Mouse (Mus musculus): ENCODE data around the gene Hepacam. TPM values are rescaled to one million over a fixed set of nuclear protein-coding genes. Genes with fewer than 3 reads are reported as not detected.

Hepacam gene
- total RNA-seq, 2 experiments from 2014 or later: 0.13 to 0.33 TPM

DNA sequence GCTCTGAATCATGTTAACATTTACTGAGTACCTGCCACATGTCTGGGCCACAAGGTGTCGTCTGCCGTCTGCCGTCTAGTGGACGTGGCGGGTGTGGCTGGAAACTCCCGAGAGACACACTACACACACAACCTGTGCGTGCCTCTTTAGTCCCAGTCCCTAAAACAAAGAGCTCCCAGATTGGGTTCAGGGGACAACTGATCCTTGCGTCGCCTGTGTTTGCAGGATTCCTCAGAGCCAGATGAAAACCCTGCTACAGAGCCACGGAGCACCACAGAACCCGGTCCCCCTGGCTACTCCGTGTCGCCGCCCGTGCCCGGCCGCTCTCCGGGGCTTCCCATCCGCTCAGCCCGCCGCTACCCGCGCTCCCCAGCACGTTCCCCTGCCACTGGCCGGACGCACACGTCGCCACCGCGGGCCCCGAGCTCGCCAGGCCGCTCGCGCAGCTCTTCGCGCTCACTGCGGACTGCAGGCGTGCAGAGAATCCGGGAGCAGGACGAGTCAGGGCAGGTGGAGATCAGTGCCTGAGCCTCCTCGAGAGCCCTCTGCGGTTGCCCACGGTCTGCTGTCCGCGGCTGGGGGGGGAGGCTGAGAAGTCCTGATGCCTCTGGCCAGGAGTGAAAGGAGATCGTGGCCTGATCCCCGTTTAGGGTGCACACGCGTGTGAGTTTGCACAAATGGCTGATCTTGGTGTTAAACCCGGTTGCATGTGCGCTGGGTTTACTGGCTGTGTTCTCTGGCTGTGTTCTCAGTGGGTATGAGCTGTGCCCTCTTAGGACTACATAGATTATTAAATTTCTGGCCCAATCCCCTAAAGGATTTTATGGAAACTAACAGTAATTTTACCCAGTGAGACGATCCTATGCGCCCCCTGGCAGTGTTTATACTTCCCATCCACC lies 17.4 kb downstream of the Hepacam start:
- DNase-seq: peak; percentile 24

DNA sequence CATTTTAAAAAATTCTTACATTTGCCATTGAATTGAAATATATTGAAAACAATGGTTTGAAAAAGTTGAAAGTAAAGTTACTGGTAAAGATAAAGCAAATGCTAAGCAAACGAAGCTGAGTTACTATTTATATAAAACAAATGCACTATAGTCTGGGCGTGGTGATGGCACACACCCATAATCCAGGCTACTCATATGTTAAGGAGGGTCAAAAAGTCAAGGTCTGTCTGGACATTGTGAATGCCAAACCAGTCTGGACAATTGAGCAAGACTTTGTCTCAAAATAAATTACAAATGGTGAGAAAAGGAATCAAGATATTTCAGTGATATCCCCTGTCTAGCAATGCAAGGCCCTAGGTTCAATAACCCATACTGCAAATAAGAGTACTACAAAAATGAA lies 23.7 kb downstream of the Hepacam start:
- DNase-seq: no peak

DNA sequence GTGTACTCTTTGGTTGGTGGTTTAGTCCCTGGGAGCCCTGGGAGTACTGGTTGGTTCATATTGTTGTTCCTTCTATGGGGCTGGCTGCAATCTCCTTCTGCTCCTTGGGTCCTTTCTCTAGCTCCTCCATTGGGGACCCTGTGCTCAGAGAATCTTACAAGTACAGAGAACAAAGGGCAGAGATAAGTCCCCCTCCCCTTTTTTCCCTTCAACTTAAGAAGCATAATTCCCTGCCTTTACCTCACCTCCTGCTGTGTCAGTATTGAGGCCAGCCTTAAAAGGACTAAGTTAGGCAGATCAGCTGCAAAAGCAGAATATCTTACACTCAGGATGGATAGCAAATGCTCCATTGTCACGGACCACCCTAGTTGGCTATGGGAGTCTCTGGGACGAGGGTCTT lies 24.9 kb downstream of the Hepacam start:
- DNase-seq: no peak

DNA sequence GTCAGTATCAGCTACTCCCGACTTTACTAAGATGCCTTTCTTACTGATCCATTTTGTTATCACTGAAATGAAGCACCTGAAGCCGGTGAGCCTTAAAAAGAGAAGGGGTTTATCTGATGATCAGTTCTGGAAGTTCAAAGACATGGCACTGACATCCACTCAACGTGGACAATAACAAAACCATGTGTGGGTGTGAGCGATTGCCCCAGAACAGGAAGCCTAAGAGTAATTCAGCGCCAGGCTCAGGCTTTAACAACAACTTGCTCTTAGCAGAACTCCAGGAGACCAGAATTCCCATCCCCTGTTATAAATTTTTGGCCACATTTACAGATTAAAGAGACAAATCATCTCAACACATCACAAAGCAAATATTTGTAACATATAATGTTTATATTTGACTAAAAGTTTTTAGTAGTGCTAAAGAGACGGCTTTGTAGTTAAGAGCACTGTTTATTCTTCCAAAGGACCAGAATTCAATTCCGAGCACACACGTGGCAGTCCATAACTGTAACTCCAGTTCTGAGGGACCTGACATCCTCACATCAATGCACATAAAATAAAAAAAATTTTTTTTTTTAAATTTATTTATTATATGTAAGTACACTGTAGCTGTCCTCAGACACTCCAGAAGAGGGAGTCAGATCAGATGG lies 26.5 kb downstream of the Hepacam start:
- DNase-seq: no peak

DNA sequence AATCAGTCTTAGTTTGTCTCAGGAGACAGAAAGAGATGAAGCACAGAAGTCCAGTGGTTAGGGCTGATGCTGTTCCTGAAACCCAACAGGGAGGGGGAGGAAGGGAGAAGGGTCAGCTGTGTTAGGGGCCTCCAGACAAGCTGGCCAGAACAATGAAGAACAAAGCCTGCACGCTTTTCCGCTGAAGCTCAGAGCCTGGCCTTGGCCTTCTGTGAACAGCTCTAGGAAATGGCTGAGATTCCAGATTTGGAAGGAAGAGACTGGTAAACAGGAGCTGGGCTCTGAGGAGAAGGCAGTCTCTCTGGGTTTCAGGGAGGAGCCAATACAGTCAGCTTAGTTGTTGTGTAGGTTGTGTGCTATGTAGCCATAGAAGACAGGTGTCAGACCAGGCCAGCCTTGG lies 33.4 kb downstream of the Hepacam start:
- DNase-seq: peak; percentile 36

DNA sequence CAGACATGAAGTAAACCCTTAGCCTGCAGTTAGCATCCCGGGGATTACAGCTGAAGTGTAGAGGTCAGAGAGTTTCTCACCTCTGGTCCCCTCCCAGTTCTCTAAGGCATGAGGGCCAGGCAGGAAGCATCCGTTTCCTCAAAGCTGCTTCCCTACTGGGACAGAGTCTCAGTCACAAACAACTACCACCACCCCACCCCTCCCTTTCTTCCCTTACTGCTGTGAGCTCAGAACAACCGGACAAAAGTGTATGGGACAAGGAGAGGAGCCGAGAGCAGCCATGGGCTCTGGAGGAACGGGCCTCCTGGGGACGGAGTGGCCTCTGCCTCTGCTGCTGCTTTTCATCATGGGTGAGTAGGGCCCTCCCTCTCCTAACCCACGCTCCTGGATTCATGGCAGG lies 34.7 kb downstream of the Hepacam start, which contains the start of gene Robo4:
Gene Robo4, plus strand, starts transcription at position 96 of the 400 bp plus-strand sequence.
- peak; percentile 35 for DNase-seq

DNA sequence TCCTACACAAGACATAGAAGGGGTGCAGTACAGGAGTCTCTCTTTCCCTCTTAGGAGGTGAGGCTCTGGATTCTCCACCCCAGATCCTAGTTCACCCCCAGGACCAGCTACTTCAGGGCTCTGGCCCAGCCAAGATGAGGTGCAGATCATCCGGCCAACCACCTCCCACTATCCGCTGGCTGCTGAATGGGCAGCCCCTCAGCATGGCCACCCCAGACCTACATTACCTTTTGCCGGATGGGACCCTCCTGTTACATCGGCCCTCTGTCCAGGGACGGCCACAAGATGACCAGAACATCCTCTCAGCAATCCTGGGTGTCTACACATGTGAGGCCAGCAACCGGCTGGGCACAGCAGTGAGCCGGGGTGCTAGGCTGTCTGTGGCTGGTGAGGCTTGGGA lies 35.4 kb downstream of the Hepacam start:
- DNase-seq: no peak

DNA sequence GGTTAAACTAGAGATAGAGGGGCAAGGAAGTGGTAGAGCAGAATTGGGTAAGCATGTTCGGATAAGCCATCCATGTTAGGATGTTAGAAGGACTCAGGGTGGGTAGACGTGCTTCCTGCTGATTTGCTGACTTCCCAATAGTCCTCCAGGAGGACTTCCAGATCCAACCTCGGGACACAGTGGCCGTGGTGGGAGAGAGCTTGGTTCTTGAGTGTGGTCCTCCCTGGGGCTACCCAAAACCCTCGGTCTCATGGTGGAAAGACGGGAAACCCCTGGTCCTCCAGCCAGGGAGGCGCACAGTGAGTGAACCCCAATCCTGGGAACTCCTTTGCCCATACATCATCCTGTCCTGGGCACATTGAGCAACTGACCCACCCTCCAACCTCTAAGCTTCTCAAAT lies 35.9 kb downstream of the Hepacam start:
- DNase-seq: no peak

DNA sequence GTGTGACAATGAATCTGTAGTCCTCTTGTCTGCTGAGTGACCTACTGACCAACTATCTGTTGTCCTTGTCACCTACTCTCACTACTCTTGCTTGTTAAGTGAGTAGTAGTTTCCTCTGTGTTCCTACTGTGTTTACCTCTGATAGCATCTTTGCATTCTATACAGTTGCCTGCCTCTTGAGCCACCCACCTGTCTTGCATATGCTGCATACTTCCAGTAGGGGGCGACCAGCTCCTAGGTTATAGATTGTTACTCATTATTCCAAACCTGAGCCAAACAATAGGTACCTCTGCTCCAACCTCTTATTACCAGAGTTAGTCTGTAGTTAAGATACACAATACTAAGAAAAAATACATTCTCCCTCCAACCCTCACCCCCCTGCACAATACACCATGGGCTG lies 39.2 kb downstream of the Hepacam start:
- no peak for DNase-seq

DNA sequence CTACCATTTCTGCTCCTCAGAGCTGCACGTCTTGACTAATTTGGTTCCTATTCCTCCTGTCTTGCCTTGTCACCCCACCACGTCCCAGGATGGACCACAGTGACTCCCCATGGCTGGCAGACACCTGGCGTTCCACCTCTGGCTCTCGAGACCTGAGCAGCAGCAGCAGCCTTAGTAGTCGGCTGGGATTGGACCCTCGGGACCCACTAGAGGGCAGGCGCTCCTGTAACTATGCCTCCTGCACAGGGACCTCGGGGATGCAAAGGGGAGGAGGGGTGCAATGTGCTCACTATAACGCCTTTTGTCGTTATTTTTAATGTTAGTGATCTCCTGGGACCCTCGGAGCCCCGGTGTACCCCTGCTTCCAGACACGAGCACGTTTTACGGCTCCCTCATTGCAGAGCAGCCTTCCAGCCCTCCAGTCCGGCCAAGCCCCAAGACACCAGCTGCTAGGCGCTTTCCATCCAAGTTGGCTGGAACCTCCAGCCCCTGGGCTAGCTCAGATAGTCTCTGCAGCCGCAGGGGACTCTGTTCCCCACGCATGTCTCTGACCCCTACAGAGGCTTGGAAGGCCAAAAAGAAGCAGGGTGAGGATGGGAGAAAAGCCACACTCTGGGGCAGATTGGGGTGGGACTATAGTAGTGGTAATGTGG lies 40.8 kb downstream of the Hepacam start:
- no peak for DNase-seq

DNA sequence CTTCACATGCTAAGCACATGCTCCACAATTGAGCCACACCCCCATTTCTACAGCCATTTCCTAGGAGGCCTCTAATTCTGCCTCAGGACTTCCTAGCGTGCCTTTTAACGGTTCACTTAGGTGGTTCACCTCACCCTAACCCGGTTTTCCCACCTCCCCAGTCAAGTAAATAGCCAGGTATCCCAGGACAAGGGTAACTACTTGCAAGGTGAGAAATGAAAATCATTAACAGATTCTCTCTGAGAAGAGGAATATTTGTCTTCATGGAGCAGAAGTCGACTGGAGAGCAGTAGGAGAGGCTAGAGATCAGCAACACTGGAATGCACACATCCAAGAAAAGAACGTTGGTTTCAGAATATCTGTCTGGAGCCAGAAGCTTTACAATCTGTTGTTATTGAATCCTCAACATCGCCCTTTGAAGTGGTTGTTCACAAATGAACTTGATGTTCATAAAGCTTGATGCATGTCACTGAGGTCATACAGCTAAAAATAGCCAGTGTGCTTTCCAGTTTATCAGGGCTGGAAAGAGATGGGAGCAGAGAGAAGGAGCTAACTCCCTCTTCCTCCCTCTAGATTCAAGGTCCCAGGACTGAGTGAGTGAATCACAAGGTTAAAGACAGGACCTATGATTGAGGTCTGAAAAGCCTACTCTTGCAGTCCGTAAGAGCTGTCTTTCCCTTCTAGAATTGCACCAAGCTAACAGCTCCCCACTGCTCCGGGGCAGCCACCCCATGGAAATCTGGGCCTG lies 42.7 kb downstream of the Hepacam start:
- DNase-seq: no peak

DNA sequence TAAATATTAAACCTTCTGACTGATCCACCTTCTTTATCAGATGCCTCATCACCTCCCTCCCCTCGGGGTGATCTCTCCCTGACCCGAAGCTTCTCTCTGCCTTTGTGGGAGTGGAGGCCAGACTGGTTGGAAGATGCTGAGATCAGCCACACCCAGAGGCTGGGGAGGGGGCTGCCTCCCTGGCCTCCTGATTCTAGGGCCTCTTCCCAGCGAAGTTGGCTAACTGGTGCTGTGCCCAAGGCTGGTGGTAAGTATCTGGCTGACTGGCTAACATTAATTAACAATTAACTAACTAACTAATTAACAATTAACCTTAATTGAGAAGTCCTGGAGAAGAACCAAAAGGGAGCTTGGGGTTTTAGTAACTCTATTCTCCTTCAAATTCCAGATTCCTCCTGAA lies 45.8 kb downstream of the Hepacam start:
- no peak for DNase-seq

DNA sequence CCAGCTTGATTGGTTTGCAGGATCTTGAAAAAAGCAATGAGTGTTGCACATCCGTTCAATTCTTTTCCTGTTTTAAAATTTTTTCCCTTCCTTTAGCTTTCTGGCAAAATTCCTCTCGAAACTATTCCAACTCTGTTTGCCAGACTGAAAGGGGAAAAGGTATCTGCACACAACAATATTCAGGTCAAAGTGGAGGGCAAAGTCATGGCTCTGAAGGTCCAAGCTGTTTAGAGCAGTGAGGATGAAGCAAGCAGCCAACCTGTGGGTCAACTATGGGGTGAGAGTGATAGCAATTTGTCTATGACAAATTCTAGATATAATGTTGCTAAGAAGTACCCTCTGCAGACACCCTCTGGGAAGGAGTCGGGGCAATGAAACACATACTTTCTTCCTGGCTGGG lies 47.5 kb downstream of the Hepacam start:
- DNase-seq: no peak

DNA sequence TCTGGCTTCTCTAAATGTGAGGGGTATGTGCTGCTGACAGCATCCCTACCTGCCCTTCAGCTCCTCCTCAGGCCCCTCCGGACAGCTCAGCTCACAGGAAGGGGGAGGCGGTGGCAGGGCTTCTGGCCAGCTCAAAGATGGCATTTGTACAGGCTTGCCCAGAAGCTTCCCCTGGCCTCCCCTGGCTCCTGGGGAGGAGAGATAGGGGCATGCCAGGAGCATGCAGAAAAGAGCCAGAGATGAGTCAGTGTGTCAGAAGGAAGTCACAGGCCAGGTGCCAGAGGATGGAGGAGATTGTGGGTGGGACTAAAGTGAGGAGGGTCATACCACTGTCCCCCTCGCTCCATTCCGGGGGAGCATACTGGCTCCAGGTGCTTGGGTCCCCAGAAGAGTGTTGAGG lies 51.6 kb downstream of the Hepacam start:
- no peak for DNase-seq

DNA sequence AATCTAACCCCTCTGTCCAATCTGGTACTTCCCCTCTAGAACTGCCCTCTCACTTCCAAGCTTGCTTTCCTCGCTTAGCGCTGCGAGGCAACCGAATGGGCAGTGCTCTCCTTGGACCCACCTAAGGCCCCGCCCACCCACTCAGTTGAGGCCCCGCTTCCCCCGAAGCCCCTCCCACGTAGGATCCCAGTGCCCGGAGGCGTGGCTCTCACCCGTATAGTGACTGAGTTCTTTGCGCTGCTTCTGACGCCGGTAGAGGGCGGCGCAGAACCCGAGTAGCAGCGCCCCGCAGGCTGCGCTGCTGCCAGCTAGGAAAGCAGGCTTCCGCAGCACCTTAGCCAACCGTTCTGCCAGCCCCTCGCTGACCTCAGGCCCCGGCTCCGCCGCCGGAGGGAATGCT lies 53.5 kb downstream of the Hepacam start:
- DNase-seq: peak; percentile 81

DNA sequence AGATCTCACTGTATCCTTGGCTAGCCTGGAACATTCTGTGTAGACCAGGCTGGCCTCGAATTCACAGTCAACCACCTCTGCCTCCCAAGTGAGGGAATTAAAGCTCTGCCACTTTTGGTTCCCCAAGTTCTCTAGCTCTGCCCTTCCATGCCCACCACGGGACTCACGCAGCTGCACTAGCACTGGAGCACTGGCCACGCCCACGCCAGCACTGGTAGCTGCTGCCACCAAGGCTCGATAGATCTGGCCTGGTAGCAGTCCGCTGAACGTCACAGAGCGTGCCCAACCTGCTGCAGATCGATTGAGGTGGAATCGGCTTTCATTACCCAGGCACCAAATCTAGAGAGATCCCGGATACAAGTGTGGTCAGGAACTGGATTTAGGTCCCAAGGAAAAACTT lies 54.1 kb downstream of the Hepacam start:
- DNase-seq: no peak

DNA sequence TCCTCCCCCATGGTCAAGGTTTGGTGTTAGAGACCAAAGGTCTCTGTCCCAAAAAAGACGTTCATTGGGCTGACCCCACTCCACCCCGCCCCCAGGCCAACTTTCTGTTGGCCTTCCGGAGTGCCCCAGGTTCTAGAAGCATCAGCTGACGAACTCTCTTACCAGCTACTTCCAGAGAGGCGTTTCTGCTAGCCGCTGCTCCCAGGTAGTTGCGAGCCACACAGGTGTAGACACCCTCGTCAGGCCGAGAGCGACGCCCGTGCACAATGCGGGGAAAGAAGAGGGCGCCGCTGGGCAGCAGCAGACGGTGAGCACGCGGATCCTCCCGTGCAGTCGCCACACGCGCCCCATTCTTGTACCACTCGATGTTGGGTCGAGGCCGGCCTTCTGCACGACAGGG lies 62.2 kb downstream of the Hepacam start:
- DNase-seq: no peak

DNA sequence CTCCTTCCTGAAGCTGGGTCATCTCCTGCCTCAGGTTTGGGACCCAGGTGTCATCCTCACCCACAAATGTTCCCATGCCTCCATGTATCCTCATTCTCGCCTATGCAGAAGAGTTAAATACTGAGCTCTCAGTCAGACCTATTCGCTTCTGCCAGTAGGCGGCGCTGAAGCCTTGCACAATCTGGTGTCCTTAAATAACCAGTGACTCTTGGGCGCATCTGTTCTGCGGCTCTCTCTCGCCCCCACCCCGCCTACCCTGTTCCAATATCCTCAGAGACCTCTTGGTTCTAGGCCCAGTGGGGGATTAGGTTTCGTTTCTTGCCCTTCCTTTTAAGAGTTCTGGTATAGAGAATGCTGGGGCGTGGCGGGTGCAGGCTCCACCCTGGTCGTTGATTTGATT lies 63.4 kb downstream of the Hepacam start:
- peak; percentile 64 for DNase-seq

DNA sequence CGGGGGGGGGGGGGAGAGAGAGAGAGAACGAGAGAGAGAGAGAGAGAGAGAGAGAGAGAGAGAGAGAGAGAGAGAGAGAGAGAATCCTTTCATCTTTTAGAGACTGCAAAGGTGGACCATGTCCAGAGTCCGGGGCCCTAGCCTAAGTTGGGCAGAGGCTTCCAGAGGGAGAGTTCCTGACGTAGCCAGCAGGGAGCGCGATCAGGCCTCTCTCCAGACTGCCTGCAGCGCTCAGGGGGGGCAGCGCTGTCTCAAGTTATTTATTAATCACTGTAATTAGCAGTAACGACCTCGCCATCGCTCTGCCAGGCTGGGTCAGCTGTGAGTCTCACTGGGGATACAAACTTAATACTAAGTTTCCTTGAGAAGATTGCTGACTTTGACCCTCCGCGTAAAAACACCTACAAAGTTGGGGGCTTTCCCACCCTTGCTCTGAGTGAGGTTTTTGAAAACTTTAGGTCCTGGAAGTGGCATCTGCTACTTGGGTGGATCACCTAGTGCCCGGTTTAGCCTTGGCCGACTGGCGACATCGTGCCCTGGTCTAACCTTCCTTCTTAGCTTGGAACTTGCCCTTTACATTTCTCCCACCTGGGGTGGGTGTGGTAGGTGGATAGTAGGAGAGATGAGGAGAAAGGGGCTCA lies 65.0 kb downstream of the Hepacam start:
- DNase-seq: no peak

DNA sequence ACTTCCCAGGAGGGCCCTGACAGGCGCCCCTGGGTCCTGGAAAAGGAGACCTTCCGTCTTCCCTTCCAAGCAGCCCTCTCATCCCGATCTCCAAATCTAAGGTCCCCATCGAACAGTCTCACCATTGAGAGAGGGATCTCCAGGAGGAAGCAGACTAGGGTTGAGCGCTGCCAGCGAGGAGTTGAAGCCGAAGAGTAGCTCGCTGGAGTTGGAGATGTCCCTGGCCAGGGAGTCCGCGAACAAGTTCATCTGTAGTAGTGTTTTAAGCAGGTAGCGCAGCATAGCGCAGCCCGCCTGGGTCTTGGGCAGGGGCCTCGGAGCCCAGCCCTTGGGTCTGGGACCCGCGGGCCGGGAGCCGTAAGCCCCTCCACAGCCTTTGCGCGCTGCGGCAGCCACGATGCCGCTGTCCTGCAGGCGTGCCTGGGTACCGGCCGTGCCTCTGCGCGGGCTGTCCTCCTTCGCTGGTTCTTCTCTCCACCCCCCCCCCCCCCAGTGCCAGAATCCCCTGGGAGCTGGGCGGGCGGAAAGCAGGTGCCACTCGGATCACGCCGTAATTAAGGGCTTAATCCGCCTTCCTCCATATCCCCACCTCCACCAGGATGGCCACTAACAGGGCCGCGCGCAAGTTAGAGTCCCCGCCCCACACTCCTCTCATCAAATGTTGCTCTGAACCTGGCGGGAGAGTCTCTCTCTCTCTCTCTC lies 65.7 kb downstream of the Hepacam start, which contains the start of gene Robo3:
Gene Robo3, minus strand, starts transcription at position 527 of the 702 bp plus-strand sequence.
- no peak for DNase-seq
